Mouse (Mus musculus): ENCODE measurements around the gene Opalin. TPM values are rescaled to one million over a fixed set of nuclear protein-coding genes. Genes with fewer than 3 reads are reported as not detected.

The Opalin gene
- not detected for total RNA-seq (2023)

GRCm38 (mm10) chr19:41076906-41077305, at the start of gene Opalin:
Gene Opalin, minus strand, starts transcription at chr19:41077113.

DNA sequence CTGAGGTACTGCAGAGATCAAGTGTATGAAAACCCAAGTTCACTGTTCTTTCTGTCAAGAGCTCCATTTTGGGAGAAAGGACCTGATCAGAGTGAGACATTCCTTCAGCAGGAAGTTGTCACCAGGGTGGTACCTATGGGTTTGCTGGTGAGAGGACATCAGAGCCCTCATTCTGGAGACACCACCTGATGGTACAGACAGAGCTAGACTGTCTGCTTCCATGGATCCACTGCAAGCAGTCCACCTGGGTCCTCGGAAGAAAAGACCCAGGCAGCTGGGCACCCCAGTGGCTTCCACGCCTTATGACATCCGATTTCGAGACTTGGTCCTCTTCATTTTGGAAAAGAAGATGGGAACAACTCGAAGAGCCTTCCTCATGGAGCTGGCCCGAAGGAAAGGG, 47.7 kb downstream of the Opalin start, which contains the start of gene Dntt:
TSS of gene Dntt (plus strand) at position 57 of the 400 bp plus-strand sequence.

Other genes starting within 250 kb of the Opalin start
- 1 to 10 TPM; 4.9 to 5.6 TPM for gene Ccnj, start 245.8 kb downstream of the Opalin start, total RNA-seq (2023)
- 10 to 100 TPM; 17.3 to 18.0 TPM for gene Zfp518a, start 182.4 kb downstream of the Opalin start, total RNA-seq (2023)
- gene Blnk, start 82.6 kb downstream of the Opalin start, total RNA-seq (2023) = 1 to 10 TPM; 4.2 to 4.6 TPM
- gene Dntt, start 47.8 kb downstream of the Opalin start, total RNA-seq (2023) = 1 to 10 TPM in 1 of 2 experiments, under 1 TPM in 1; 0.75 to 3.2 TPM
- under 1 TPM in 1 of 2 experiments, not detected in 1; 0.11 TPM for gene Tll2, start 129.7 kb upstream of the Opalin start, total RNA-seq (2023)
- gene Tm9sf3, start 186.9 kb upstream of the Opalin start, total RNA-seq (2023) = 10 to 100 TPM; 90.6 to 91.8 TPM